Mouse (Mus musculus) liver, embryonic 14.5 days (tissue): ENCODE measurements around the gene Exoc3l4.

Experiments
- CTCF ChIP-seq: IDR thresholded peaks from 2 replicates; pipeline ENCODE4 v1.5.1; 2016; ENCODE audit warnings: antibody characterized with exemption, low read depth, control low read depth
- EP300 ChIP-seq: IDR thresholded peaks from 2 replicates; pipeline ENCODE4 v1.6.1; 2016; ENCODE audit warnings: antibody characterized with exemption, low read depth

- TF ChIP-seq CTCF (no peak), EP300 (no peak)
Measured at GRCm38 (mm10) chr12:111471721-111472120, 54.9 kb downstream of the Exoc3l4 start.
